Mouse (Mus musculus) left cerebral cortex, adult 2 months (tissue): ENCODE data around the gene Eng. TPM values are rescaled to one million over a fixed set of nuclear protein-coding genes. Genes with fewer than 3 reads are reported as not detected.
A peak's percentile ranks its signal among the peaks of the same experiment; 100 is the strongest.

Experiments used
- DNase-seq, 2 experiments: peaks; one replicate each; pipeline ENCODE4 v3.0.0; 2021 to 2022; ENCODE audit warnings: low spot score in 2 of 2, mixed read lengths in 1 of 2; ENCODE audit errors: extremely low spot score in 1 of 2
- H3K27ac ChIP-seq: fragments of 200-600 bp; 2 replicates; pipeline ENCODE4 v1.8.1; 2022
- H3K4me3 ChIP-seq: fragments of 200-600 bp; 2 replicates; pipeline ENCODE4 v1.8.1; 2022
- CTCF ChIP-seq: fragments of 200-600 bp; IDR thresholded peaks from 2 replicates; pipeline ENCODE4 v1.8.1; 2022; ENCODE audit warnings: antibody characterized with exemption, mild to moderate bottlenecking, moderate library complexity
- intact Hi-C: fragments of 180-260 bp; cut with DNase I; formaldehyde crosslinking; loops from one replicate; pipeline ENCODE4 v1.15.1; 2025
- total RNA-seq, 2 experiments: library from RNA; stranded (reverse); gene quantifications; 2 replicates each; pipeline ENCODE4 v1.2.3; 2021

Gene Eng
- total RNA-seq, 2 experiments from 2014 or later = 22.2 to 23.0 TPM

GRCm38 (mm10) chr2:32689420-32689819 is 43.0 kb downstream of the Eng start:
- DNase-seq = peak; percentile 87 to 89
- Histone ChIP-seq H3K27ac (no peak overlapping the region), H3K4me3 (no peak overlapping the region)
- no peak; the same call in none of the 2 replicates for TF ChIP-seq CTCF
- intact Hi-C loops = loop anchor here (1.0 kb wide), 1 partner anchor 57 kb away; no protein-coding TSS in a partner anchor

GRCm38 (mm10) chr2:32691041-32691440 is 44.6 kb downstream of the Eng start:
- no peak for TF ChIP-seq CTCF
- intact Hi-C loops = loop anchor here (5.0 kb wide), 1 partner anchor 109 kb away; no protein-coding TSS in a partner anchor
- no peak overlapping the region for H3K4me3 ChIP-seq

GRCm38 (mm10) chr2:32692496-32692895 is 46.1 kb downstream of the Eng start:
- no peak overlapping the region for H3K4me3 ChIP-seq
- TF ChIP-seq CTCF = no peak
- H3K27ac ChIP-seq = no peak overlapping the region
- intact Hi-C loops = loop anchor here (5.0 kb wide), 1 partner anchor 110 kb away; no protein-coding TSS in a partner anchor
- DNase-seq = no peak

More at GRCm38 (mm10) chr2:32691041-32691440, 44.6 kb downstream of the Eng start:
- H3K27ac ChIP-seq = no peak overlapping the region
- DNase-seq = no peak

GRCm38 (mm10) chr2:32693282-32693681 is 46.9 kb downstream of the Eng start:
- Histone ChIP-seq H3K27ac (no peak overlapping the region; the same call in 1 of the 2 replicates), H3K4me3 (peak overlapping the region; percentile 69)
- no peak for DNase-seq
- intact Hi-C loops = loop anchor here (5.0 kb wide), 1 partner anchor 111 kb away; no protein-coding TSS in a partner anchor
- no peak for TF ChIP-seq CTCF

GRCm38 (mm10) chr2:32693823-32694411 is 47.5 kb downstream of the Eng start:
- H3K27ac ChIP-seq = peak overlapping the region; percentile 93
- peak; percentile 92 to 96 for DNase-seq
- peak; percentile 88 for TF ChIP-seq CTCF
- intact Hi-C loops = loop anchor here (5.0 kb wide), 1 partner anchor 112 kb away; no protein-coding TSS in a partner anchor
- peak overlapping the region; percentile 69 for H3K4me3 ChIP-seq

GRCm38 (mm10) chr2:32694691-32695090 is 48.3 kb downstream of the Eng start:
- DNase-seq = no peak
- Histone ChIP-seq H3K27ac (peak overlapping the region; percentile 93), H3K4me3 (peak overlapping the region; percentile 69)
- TF ChIP-seq CTCF = no peak
- intact Hi-C loops = loop anchor here (5.0 kb wide), 1 partner anchor 112 kb away; no protein-coding TSS in a partner anchor

GRCm38 (mm10) chr2:32699680-32700079 is 53.3 kb downstream of the Eng start:
- no peak for TF ChIP-seq CTCF
- no peak for DNase-seq
- Histone ChIP-seq H3K4me3 (no peak overlapping the region), H3K27ac (no peak overlapping the region)
- intact Hi-C loops = no loop called here

- no peak for TF ChIP-seq CTCF
- no peak for DNase-seq
- Histone ChIP-seq H3K4me3 (no peak overlapping the region), H3K27ac (no peak overlapping the region)
- intact Hi-C loops = no loop called here
Measured at GRCm38 (mm10) chr2:32700966-32701743, 54.8 kb downstream of the Eng start.

GRCm38 (mm10) chr2:32703046-32703445 is 56.7 kb downstream of the Eng start:
- no peak overlapping the region for H3K4me3 ChIP-seq
- no peak for DNase-seq
- H3K27ac ChIP-seq = no peak overlapping the region
- intact Hi-C loops = no loop called here
- TF ChIP-seq CTCF = no peak

- Histone ChIP-seq H3K27ac (no peak within 1 kb of the TSS), H3K4me3 (no peak within 1 kb of the TSS)
- TF ChIP-seq CTCF = no peak
- DNase-seq = no peak
- intact Hi-C loops = no loop called here
Measured at GRCm38 (mm10) chr2:32704021-32704421, 57.6 kb downstream of the Eng start, which contains the start of gene Fpgs. TSS of gene Fpgs (minus strand) at chr2:32704145.

- no peak for TF ChIP-seq CTCF
- no peak for DNase-seq
- H3K27ac ChIP-seq = no peak overlapping the region
- intact Hi-C loops = no loop called here
- no peak overlapping the region for H3K4me3 ChIP-seq
Measured at GRCm38 (mm10) chr2:32705018-32705417, 58.6 kb downstream of the Eng start.

- no peak for DNase-seq
- intact Hi-C loops = no loop called here
- no peak overlapping the region for H3K4me3 ChIP-seq
- H3K27ac ChIP-seq = no peak overlapping the region
- no peak for TF ChIP-seq CTCF
Measured at GRCm38 (mm10) chr2:32706971-32707370, 60.6 kb downstream of the Eng start.
